Mouse (Mus musculus): ENCODE data around the gene Limch1. TPM values are rescaled to one million over a fixed set of nuclear protein-coding genes. Genes with fewer than 3 reads are reported as not detected.

The Limch1 gene
- 10 to 100 TPM; 88.4 to 88.6 TPM for total RNA-seq (2021)
- long read RNA-seq, experiment 1, partial matches to known transcripts, result 8 of 10 reads
- long read RNA-seq, experiment 1, other reads (novel, unspliced or antisense), result 2 of 10 reads
- long read RNA-seq, experiment 2, full-length matches to known transcripts, result 1 of 1 reads
- long read RNA-seq, experiment 2, partial matches to known transcripts, result 0 of 1 reads
- long read RNA-seq, experiment 2, other reads (novel, unspliced or antisense), result 0 of 1 reads

- DNase-seq, result peak; percentile 91 to 95
Observed at GRCm38 (mm10) chr5:66745390-66745995, at the start of gene Limch1. Limch1 (plus strand) TSS chr5:66745827.

DNA sequence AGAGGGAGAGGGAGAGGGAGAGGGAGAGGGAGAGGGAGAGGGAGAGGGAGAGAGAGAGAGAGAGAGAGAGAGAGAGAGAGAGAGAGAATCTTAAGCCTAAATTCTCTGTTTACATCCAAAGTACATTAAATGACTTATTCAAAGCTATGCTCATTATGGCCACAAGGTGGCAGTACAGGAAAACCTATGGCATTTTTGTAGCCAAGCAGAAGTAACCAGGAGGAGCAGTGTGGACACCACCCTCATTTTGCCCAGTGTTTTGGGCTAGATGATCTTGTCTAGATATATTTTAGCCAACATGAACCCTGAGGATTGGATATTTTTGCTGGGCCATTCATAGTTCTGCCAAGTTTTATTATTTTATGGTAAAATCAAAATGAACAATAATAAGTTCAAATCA, 48.5 kb upstream of the Limch1 start:
- DNase-seq, result peak; percentile 25 to 55

- no peak for DNase-seq
Observed at GRCm38 (mm10) chr5:66699911-66700310, 45.7 kb upstream of the Limch1 start.

GRCm38 (mm10) chr5:66701951-66702350, 43.7 kb upstream of the Limch1 start:
- no peak for DNase-seq

GRCm38 (mm10) chr5:66703317-66704004, 42.2 kb upstream of the Limch1 start:
- peak in 1 of 2 experiments; percentile 12 for DNase-seq

DNA sequence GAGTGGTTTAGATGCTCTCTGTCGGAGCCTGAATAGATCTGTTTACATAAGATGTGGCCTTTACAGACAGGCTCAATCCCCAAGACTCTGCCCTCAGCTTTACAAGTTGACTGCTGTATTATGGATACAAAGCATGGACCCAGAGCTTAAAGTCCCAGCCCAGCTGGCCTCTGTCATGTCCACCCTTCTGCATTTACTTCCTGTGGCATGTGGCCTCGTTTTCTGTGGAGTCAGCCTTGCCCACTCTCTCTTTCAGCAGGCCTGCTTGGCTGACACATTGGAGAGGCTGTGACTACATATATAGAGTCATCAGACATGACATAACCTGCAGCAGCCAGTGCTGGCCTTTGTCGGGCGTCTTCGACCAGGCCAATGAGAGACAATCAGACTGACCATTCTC, 37.8 kb upstream of the Limch1 start:
- DNase-seq, result no peak

DNA sequence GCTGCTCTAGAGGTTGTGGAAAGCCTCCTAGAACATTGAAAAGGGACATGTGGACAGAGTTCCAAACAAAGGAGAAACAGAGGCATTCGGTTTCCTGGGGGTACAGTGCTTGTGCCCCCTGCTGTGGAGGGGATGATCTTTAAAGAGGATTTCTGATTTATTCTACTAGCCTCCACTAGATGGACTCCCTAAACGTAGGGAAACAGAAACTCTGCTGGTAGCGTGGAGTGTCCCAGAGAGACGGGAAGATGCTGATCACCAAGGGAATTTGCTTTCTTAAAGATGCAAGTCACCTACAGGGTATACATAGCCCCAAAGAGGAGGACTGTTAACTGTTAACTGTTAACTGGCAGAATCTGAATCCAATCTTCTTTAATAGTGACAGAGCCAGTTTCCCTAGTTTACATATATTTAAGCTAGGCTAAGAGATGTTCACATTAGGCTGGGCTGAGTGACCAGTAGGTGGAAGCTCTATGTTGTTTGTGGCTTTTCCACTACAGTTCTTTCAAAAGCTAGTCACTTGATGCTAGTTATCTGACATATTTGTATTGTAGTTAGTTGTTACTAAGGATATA, 35.1 kb upstream of the Limch1 start:
- DNase-seq, result peak in 1 of 2 experiments; percentile 18

- DNase-seq, result no peak
Observed at GRCm38 (mm10) chr5:66712801-66713200, 32.8 kb upstream of the Limch1 start.

- no peak for DNase-seq
Observed at GRCm38 (mm10) chr5:66715498-66715931, 30.1 kb upstream of the Limch1 start.

- DNase-seq, result no peak
Observed at GRCm38 (mm10) chr5:66717931-66718330, 27.7 kb upstream of the Limch1 start.

- DNase-seq, result peak in 1 of 2 experiments; percentile 18
Observed at GRCm38 (mm10) chr5:66718413-66718812, 27.2 kb upstream of the Limch1 start.

- DNase-seq, result no peak
Observed at GRCm38 (mm10) chr5:66718880-66719279, 26.7 kb upstream of the Limch1 start.

GRCm38 (mm10) chr5:66720921-66721320, 24.7 kb upstream of the Limch1 start:
- DNase-seq, result no peak

GRCm38 (mm10) chr5:66722586-66722985, 23.0 kb upstream of the Limch1 start:
- no peak for DNase-seq

DNA sequence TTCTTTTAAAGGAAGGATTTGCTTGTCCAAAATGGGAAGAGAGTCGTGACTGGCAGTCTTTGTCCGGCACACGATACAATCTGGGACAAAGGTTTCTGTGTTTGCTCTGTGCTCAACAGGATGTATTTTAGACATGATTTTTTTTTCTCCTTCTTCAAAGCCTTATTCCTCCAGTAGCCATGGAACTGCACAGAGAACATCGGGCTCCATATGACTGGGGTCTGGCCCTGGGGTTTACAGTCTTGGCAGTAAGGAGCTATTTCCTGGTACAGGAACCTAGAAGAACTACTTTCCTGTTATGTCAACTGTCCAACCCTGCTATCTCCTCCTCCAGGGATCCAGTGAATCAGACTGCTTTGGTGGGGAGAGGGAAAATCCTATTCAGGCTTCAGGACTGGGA, 22.6 kb upstream of the Limch1 start:
- DNase-seq, result no peak

GRCm38 (mm10) chr5:66723626-66724025, 22.0 kb upstream of the Limch1 start:
- DNase-seq, result no peak

- DNase-seq, result no peak
Observed at GRCm38 (mm10) chr5:66729306-66729705, 16.3 kb upstream of the Limch1 start.

DNA sequence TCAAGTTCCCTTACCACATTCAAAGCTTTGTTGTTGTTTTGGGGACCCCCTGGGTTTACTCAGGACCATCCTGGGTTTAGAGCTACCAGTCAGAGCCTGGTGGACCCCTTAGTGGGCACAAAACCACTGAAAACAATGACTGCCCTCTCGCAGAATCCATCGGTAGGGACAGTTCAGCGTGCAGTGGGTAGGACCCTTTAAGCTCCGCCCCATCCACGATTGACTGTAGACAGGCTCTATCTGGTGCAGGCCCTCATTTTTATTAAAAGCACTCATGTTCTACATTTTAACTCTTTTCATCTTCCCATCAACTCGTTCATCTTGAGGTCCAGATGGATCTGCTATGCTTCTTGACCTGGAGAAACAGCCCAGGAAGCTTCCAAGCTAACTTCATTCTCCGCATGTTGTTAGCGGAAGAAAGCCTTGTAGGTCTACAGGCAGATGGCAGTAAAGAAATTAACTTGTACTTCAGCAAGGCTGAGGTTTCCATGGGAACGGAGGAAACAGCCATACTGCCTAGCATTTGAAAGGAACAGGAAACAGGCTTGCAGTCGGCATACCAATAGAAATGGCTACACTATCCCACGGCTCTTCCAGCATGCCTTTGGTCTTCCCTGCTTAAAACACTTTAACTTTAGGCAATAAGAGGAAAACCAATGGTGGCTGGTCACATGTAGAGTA, 14.9 kb upstream of the Limch1 start:
- peak; percentile 28 to 63 for DNase-seq

DNA sequence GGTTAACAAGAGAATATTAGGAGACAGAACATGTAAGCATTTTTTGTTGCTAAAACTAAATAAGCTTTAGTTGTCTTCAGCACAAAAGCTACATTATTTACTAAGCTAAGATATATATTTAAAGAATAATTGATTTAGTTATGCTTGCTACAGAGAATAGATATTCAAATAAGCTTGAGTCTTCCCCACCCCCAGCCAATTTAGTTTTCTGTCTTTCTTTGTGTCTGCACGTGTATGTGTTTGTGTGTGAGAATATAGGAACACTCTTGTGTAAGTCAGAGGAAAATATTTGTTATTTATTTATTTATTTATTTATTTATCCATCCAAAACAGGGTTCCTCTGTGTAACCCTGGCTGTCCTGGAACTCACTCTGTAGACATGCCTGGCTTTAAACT, 14.3 kb upstream of the Limch1 start:
- DNase-seq, result no peak

GRCm38 (mm10) chr5:66733556-66733955, 12.1 kb upstream of the Limch1 start:
- peak; percentile 37 to 58 for DNase-seq

DNA sequence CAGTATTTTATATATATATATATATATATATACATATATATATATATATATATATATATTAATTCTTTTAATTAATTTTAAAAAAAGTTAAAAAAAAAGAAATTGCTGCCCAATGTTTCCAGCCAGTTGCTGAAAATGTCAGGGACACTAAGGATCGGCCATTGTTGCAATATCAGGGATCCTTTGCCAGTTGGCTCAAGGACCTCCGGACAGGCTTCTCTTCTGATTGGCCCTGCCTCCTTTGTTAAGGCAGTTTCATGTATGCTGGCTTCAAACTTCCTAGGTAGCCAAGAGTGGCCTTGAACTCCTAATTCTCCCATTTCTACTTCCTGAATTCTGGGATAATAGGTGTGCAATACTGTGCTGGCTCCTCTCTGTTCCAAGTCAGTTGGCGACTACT, 6.3 kb upstream of the Limch1 start:
- peak in 1 of 2 experiments; percentile 67 for DNase-seq

GRCm38 (mm10) chr5:66745996-66746681, 512 bp downstream of the Limch1 start:
- DNase-seq, result peak; percentile 66 to 67

All from adrenal gland, postnatal 36 days (tissue).